24 mouse cellular contexts compared by ENCODE assay signal in genomic region chr3:121957606-121958344, GRCm38 (mm10).
"Had no signal": no experiment of that assay in that cellular context is flagged by ENCODE, and none has a peak within 500 bp of the region (broad histone marks: within the 10 kb centered on the region; RNA-seq: fewer than 3 reads in every experiment).

No protein-coding gene starts in this region.

- H3K36me3 ChIP-seq: limb, embryonic 10.5 days; limb, embryonic 13.5 days; liver, embryonic 12.5 days; liver, embryonic 15.5 days; lung, embryonic 15.5 days; midbrain, embryonic 10.5 days; midbrain, embryonic 13.5 days; neural tube, embryonic 13.5 days; stomach, embryonic 15.5 days had no signal

- H3K27ac ChIP-seq: kidney, postnatal 0 days; layer of hippocampus, adult 2 months; limb, embryonic 10.5 days; limb, embryonic 13.5 days; liver, embryonic 12.5 days; liver, embryonic 15.5 days; lung, embryonic 15.5 days; midbrain, embryonic 10.5 days; midbrain, embryonic 13.5 days; neural tube, embryonic 13.5 days; stomach, embryonic 15.5 days had no signal

- H3K4me2 ChIP-seq: limb, embryonic 13.5 days; liver, embryonic 12.5 days; liver, embryonic 15.5 days; lung, embryonic 15.5 days; midbrain, embryonic 13.5 days; neural tube, embryonic 13.5 days; stomach, embryonic 15.5 days had no signal

- H3K9me3 ChIP-seq: limb, embryonic 10.5 days; liver, embryonic 12.5 days; liver, embryonic 15.5 days; lung, embryonic 15.5 days; midbrain, embryonic 10.5 days; midbrain, embryonic 13.5 days; neural tube, embryonic 13.5 days; stomach, embryonic 15.5 days had no signal

- H3K9ac ChIP-seq: limb, embryonic 13.5 days; liver, embryonic 12.5 days; liver, embryonic 15.5 days; lung, embryonic 15.5 days; midbrain, embryonic 13.5 days; neural tube, embryonic 13.5 days; stomach, embryonic 15.5 days had no signal

- DNase-seq: kidney, adult 2 months; kidney, postnatal 25 days; liver; lung, adult 18-20 months; lung, postnatal 10 days; lung, postnatal 36 days; right cerebral cortex, postnatal 14 days; spleen, adult 18-20 months; thymus, adult 18-20 months; thymus, postnatal 36 days had no signal

- H3K4me1 ChIP-seq: stomach, embryonic 15.5 days had no signal

- H3K4me3 ChIP-seq: layer of hippocampus, adult 2 months; limb, embryonic 10.5 days; limb, embryonic 13.5 days; liver, embryonic 12.5 days; liver, embryonic 15.5 days; lung, embryonic 15.5 days; megakaryocyte, embryonic 14.5 days; midbrain, embryonic 10.5 days; midbrain, embryonic 13.5 days; myocyte; neural tube, embryonic 13.5 days; stomach, embryonic 15.5 days had no signal

- ATAC-seq: liver, embryonic 12.5 days; midbrain, embryonic 13.5 days; midbrain, embryonic 16.5 days had no signal

- H3K27me3 ChIP-seq: lung, embryonic 15.5 days; stomach, embryonic 15.5 days had no signal
